Mouse (Mus musculus): Measurements from ENCODE around the gene Ap2a2. TPM values are rescaled to one million over a fixed set of nuclear protein-coding genes. Genes with fewer than 3 reads are reported as not detected.

Gene Ap2a2
- polyA plus RNA-seq, 1 experiment from 2014 or later: 79.9 TPM

DNA sequence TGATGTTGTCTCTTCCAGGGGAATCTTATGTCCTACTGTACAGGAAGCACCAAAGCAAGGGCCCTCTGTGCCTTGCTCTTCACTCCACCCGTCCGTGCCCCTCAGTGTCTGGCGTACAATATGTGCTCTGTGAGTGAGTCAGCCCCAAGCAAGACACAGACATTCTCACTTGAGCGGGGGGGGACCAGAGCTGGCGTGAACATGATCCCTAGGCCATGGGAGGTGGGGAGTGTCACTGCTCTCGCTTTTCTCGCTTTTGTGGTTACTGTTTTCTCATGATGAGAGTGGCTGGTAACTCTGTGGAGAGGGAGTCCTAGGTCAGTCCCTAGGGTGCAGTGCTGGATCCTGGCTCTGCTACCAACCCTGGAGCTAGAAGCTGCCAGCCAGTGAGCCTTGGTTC, 2.6 kb downstream of the Ap2a2 start:
- no peak for DNase-seq (ENCODE audit: low spot score)
- 58% methylated on average over 7 of the region's 7 CpGs for WGBS
- H3K36me3 ChIP-seq: 0 out of 2 replicates have a peak, but pooled peaks cover 3% of the 10 kb centered on the region
- no peaks in the 10 kb centered on the region for H3K9me3 ChIP-seq
- peaks cover 53% of the 10 kb centered on the region for H3K4me1 ChIP-seq
- no peaks in the 10 kb centered on the region for H3K27me3 ChIP-seq (ENCODE audit: insufficient read depth, poor library complexity, severe bottlenecking)
- H3K27ac ChIP-seq: no peak overlapping the region; the same call in 1 of the 2 replicates
- H3K4me3 ChIP-seq: no peak overlapping the region

DNA sequence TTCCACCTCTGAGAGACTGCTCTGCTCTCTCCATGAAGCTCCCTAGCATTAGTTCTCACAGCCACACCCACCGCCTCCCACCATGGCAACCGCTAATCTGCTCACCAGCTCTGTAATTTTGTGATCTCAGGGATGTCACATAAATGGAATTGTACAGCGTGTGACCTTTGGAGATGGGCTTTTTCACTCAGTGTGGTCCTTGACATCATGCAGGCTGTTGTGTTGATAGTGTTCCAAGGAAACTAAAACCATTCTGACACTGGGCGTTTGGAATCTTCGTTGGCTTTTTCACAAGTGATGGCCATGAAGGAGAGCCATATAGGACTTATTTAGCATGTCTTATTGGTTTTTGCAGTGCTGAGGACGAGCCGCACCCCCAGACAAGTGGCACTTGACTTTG, 4.6 kb downstream of the Ap2a2 start:
- 81% methylated on average over 7 of the region's 7 CpGs for WGBS
- H3K9me3 ChIP-seq: no peaks in the 10 kb centered on the region
- no peak for DNase-seq (ENCODE audit: low spot score)

GRCm38 (mm10) chr7:141569283-141569803, 7.4 kb downstream of the Ap2a2 start:
- Histone ChIP-seq H3K4me1 (peaks cover 43% of the 10 kb centered on the region), H3K27ac (no peak overlapping the region), H3K9me3 (no peaks in the 10 kb centered on the region), H3K27me3 (ENCODE audit: insufficient read depth, poor library complexity, severe bottlenecking) (no peaks in the 10 kb centered on the region), H3K4me3 (no peak overlapping the region), H3K36me3 (peaks cover 8% of the 10 kb centered on the region; the same call in 1 of the 2 replicates)
- WGBS: 85% methylated on average over 9 of the region's 9 CpGs
- DNase-seq (ENCODE audit: low spot score): no peak

More for the DNA sequence above, 4.6 kb downstream of the Ap2a2 start:
- peaks cover 8% of the 10 kb centered on the region; the same call in 1 of the 2 replicates for H3K36me3 ChIP-seq
- no peak overlapping the region for H3K4me3 ChIP-seq
- H3K27me3 ChIP-seq (ENCODE audit: insufficient read depth, poor library complexity, severe bottlenecking): no peaks in the 10 kb centered on the region
- H3K4me1 ChIP-seq: peaks cover 51% of the 10 kb centered on the region
- H3K27ac ChIP-seq: no peak overlapping the region

GRCm38 (mm10) chr7:141569916-141570315, 7.9 kb downstream of the Ap2a2 start:
- H3K4me1 ChIP-seq: peaks cover 37% of the 10 kb centered on the region
- no peak for DNase-seq (ENCODE audit: low spot score)
- H3K27ac ChIP-seq: 0 out of 2 replicates have a peak overlapping the region, but pooled peaks have one; percentile 42
- H3K9me3 ChIP-seq: no peaks in the 10 kb centered on the region
- H3K4me3 ChIP-seq: no peak overlapping the region
- H3K36me3 ChIP-seq: peaks cover 8% of the 10 kb centered on the region; the same call in 1 of the 2 replicates
- no peaks in the 10 kb centered on the region for H3K27me3 ChIP-seq (ENCODE audit: insufficient read depth, poor library complexity, severe bottlenecking)
- 95% methylated on average over 3 of the region's 3 CpGs for WGBS

- no peak overlapping the region for H3K4me3 ChIP-seq
- no peaks in the 10 kb centered on the region for H3K9me3 ChIP-seq
- no peak for DNase-seq (ENCODE audit: low spot score)
- WGBS: 89% methylated on average over 4 of the region's 4 CpGs
- peaks cover 36% of the 10 kb centered on the region for H3K4me1 ChIP-seq
- H3K27ac ChIP-seq: no peak overlapping the region
- H3K36me3 ChIP-seq: peaks cover 5% of the 10 kb centered on the region; the same call in 1 of the 2 replicates
- H3K27me3 ChIP-seq (ENCODE audit: insufficient read depth, poor library complexity, severe bottlenecking): no peaks in the 10 kb centered on the region
Observed at GRCm38 (mm10) chr7:141570625-141571295, 8.8 kb downstream of the Ap2a2 start.

DNA sequence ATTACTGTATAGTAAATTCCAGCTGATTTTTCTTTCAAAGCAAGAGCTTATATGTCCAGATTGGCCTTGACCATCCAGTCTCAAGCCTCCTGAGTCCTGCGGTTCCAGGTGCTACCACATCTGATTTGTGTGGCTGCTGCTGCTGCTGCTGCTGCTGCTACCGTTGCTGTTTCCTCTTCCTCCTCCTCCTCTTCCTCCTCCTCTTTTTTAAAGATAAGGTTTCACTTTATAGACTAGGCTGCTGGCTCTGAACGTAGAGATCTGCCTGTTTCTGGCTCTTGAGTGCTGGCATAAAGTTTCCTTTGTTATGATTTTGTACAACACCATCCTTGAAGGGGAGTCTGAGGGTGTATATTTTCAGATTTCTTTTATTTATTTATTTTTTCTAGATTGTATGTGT, 12.1 kb downstream of the Ap2a2 start:
- H3K9me3 ChIP-seq: no peaks in the 10 kb centered on the region
- peaks cover 5% of the 10 kb centered on the region; the same call in 1 of the 2 replicates for H3K36me3 ChIP-seq
- 63% methylated on average over 3 of the region's 3 CpGs for WGBS

DNA sequence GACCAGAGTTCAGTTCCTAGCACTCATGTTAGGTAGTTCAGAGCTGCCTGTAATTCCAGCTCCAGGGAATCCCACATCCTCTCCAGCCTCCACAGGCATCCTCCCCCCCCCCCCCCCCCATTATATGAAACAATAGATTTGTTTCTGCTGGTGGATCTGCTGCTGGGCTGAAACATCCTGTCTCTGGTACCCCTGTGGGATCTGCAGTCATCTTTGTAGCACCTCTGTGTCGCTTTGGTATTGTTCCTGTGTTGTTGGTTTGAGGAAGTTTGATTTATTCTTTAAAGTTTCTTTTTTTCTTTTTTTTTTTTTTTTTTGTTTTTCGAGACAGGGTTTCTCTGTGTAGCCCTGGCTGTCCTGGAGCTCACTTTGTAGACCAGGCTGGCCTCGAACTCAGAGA, 13.5 kb downstream of the Ap2a2 start:
- Histone ChIP-seq H3K27ac (no peak overlapping the region), H3K27me3 (ENCODE audit: insufficient read depth, poor library complexity, severe bottlenecking) (no peaks in the 10 kb centered on the region), H3K4me3 (no peak overlapping the region), H3K9me3 (no peaks in the 10 kb centered on the region), H3K4me1 (peaks cover 19% of the 10 kb centered on the region), H3K36me3 (no peaks in the 10 kb centered on the region)
- WGBS: 77% methylated on average over 3 of the region's 3 CpGs
- DNase-seq (ENCODE audit: low spot score): no peak

More for the DNA sequence above, 12.1 kb downstream of the Ap2a2 start:
- H3K27ac ChIP-seq: no peak overlapping the region
- H3K27me3 ChIP-seq (ENCODE audit: insufficient read depth, poor library complexity, severe bottlenecking): no peaks in the 10 kb centered on the region
- DNase-seq (ENCODE audit: low spot score): no peak
- H3K4me1 ChIP-seq: peaks cover 29% of the 10 kb centered on the region
- H3K4me3 ChIP-seq: no peak overlapping the region

DNA sequence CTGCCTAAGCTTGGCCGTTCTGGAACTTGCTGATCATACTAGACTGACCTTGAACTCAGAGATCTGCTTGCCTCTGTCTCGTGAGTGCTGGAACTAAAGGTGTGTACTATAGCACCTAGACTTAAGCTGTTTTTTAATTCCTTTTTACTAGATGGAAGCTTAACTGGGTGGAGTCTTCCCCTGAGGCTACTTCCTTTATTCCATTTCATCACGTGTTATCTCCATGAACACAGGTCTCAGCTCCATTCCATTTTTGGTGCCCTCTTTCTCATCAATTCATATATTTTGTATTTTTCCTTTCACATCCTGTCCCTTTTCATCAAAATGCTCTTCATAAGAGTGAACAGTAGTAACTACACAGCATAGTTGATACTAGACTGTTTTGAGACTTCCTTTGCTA, 15.8 kb downstream of the Ap2a2 start:
- WGBS: 83% methylated on average over 3 of the region's 3 CpGs
- no peak overlapping the region for H3K4me3 ChIP-seq
- peaks cover 5% of the 10 kb centered on the region; the same call in 1 of the 2 replicates for H3K36me3 ChIP-seq
- H3K9me3 ChIP-seq: no peaks in the 10 kb centered on the region
- no peaks in the 10 kb centered on the region for H3K27me3 ChIP-seq (ENCODE audit: insufficient read depth, poor library complexity, severe bottlenecking)
- H3K27ac ChIP-seq: no peak overlapping the region
- peaks cover 19% of the 10 kb centered on the region for H3K4me1 ChIP-seq
- no peak for DNase-seq (ENCODE audit: low spot score)

- no peak overlapping the region for H3K27ac ChIP-seq
- 85% methylated on average over 1 of the region's 1 CpGs for WGBS
- H3K4me1 ChIP-seq: peaks cover 19% of the 10 kb centered on the region
- H3K27me3 ChIP-seq (ENCODE audit: insufficient read depth, poor library complexity, severe bottlenecking): no peaks in the 10 kb centered on the region
- DNase-seq (ENCODE audit: low spot score): no peak
- H3K9me3 ChIP-seq: no peaks in the 10 kb centered on the region
- H3K4me3 ChIP-seq: no peak overlapping the region
- peaks cover 5% of the 10 kb centered on the region; the same call in 1 of the 2 replicates for H3K36me3 ChIP-seq
Observed at GRCm38 (mm10) chr7:141578511-141578910, 16.5 kb downstream of the Ap2a2 start.

- Histone ChIP-seq H3K4me3 (no peak overlapping the region), H3K27ac (no peak overlapping the region), H3K36me3 (peaks cover 5% of the 10 kb centered on the region; the same call in 1 of the 2 replicates), H3K9me3 (no peaks in the 10 kb centered on the region), H3K4me1 (peaks cover 14% of the 10 kb centered on the region; the same call in 1 of the 2 replicates), H3K27me3 (ENCODE audit: insufficient read depth, poor library complexity, severe bottlenecking) (no peaks in the 10 kb centered on the region)
- DNase-seq (ENCODE audit: low spot score): no peak
- 90% methylated on average over 2 of the region's 2 CpGs for WGBS
Observed at GRCm38 (mm10) chr7:141578943-141579342, 17.0 kb downstream of the Ap2a2 start.

DNA sequence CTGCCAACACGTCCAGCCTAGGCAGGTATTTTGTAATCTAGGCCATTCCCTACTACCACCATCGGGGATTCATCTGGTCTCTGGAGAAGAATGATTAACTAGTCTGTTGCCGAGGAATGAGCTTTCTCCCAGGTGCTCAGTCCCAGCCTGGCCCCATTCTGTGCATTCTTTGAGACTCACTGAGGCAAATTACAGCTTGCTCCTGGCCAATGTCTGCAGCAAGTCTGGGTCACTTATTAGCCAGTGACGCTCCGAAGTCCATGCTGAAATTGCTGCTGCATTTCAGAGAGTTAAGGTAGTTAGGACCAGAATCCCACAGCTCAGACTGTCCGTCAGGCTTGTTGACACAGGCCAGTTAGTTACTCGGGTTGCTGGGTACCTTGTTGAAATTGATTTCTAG, 19.4 kb downstream of the Ap2a2 start:
- no peak overlapping the region for H3K27ac ChIP-seq
- 79% methylated on average over 7 of the region's 7 CpGs for WGBS

DNA sequence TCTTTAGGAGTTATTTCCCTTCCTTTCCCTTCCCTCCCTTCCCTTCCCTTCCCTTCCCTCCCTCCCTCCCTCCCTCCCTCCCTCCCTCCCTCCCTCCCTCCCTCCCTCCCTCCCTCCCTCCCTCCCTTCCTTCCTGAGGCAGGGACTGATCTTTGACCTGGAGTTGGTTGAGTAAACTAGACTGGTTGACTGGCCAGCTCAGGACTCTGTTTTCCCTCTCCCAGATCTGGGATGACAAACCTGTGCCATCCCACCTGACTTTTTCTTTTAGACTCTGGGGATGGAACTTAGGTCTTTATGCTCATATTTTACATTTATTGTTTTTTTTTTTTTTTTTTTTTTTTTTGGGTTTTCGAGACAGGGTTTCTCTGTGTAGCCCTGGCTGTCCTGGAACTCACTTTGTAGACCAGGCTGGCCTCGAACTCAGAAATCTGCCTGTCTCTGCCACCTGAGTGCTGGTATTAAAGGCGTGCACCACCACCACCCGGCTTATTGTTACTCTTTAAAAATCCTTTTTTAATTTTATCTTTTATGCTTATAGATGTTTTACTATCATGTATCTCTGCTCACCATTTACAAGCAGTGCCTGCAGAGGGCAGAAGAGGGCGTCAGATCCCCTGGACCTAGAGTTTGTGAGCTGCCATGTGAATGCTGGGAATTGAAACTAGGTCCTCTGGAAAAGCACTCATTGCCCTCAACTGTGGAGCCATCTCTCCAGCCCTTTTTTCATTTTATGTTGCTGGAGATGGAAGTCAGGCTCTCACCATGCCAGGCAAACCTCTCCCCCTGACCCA, 22.3 kb downstream of the Ap2a2 start:
- H3K9me3 ChIP-seq: no peaks in the 10 kb centered on the region
- peaks cover 18% of the 10 kb centered on the region for H3K4me1 ChIP-seq
- peaks cover 9% of the 10 kb centered on the region; the same call in 1 of the 2 replicates for H3K36me3 ChIP-seq
- H3K4me3 ChIP-seq: no peak overlapping the region
- no peak for DNase-seq (ENCODE audit: low spot score)
- WGBS: 80% methylated on average over 5 of the region's 5 CpGs
- H3K27ac ChIP-seq: no peak overlapping the region
- no peaks in the 10 kb centered on the region for H3K27me3 ChIP-seq (ENCODE audit: insufficient read depth, poor library complexity, severe bottlenecking)

More for the DNA sequence above, 19.4 kb downstream of the Ap2a2 start:
- Histone ChIP-seq H3K36me3 (peaks cover 5% of the 10 kb centered on the region; the same call in 1 of the 2 replicates), H3K9me3 (no peaks in the 10 kb centered on the region), H3K27me3 (ENCODE audit: insufficient read depth, poor library complexity, severe bottlenecking) (no peaks in the 10 kb centered on the region), H3K4me3 (no peak overlapping the region), H3K4me1 (peaks cover 29% of the 10 kb centered on the region)
- no peak for DNase-seq (ENCODE audit: low spot score)

GRCm38 (mm10) chr7:141585288-141585687, 23.3 kb downstream of the Ap2a2 start:
- H3K27ac ChIP-seq: peak overlapping the region; percentile 59; the same call in 1 of the 2 replicates
- no peak overlapping the region for H3K4me3 ChIP-seq
- peak; percentile 93 for DNase-seq (ENCODE audit: low spot score)
- 68% methylated on average over 4 of the region's 4 CpGs for WGBS
- H3K36me3 ChIP-seq: peaks cover 18% of the 10 kb centered on the region
- H3K4me1 ChIP-seq: peaks cover 18% of the 10 kb centered on the region
- H3K27me3 ChIP-seq (ENCODE audit: insufficient read depth, poor library complexity, severe bottlenecking): no peaks in the 10 kb centered on the region
- H3K9me3 ChIP-seq: no peaks in the 10 kb centered on the region
